Mouse (Mus musculus) kidney, adult 2 months (tissue): ENCODE data around the gene Cfap61.

Source experiments
- CTCF ChIP-seq: fragments of 200-500 bp; conservative IDR thresholded peaks from 2 replicates; pipeline ENCODE4 v1.5.1; 2011; ENCODE audit warnings: low read depth, mild to moderate bottlenecking, control low read depth, low read length, moderate library complexity, mixed read lengths; ENCODE audit not compliant: insufficient read depth, insufficient read length
- POLR2A ChIP-seq: fragments of 200-500 bp; IDR thresholded peaks from one replicate; pipeline ENCODE4 v1.6.1; 2011; ENCODE audit warnings: low read depth, low read length, control low read depth

DNA sequence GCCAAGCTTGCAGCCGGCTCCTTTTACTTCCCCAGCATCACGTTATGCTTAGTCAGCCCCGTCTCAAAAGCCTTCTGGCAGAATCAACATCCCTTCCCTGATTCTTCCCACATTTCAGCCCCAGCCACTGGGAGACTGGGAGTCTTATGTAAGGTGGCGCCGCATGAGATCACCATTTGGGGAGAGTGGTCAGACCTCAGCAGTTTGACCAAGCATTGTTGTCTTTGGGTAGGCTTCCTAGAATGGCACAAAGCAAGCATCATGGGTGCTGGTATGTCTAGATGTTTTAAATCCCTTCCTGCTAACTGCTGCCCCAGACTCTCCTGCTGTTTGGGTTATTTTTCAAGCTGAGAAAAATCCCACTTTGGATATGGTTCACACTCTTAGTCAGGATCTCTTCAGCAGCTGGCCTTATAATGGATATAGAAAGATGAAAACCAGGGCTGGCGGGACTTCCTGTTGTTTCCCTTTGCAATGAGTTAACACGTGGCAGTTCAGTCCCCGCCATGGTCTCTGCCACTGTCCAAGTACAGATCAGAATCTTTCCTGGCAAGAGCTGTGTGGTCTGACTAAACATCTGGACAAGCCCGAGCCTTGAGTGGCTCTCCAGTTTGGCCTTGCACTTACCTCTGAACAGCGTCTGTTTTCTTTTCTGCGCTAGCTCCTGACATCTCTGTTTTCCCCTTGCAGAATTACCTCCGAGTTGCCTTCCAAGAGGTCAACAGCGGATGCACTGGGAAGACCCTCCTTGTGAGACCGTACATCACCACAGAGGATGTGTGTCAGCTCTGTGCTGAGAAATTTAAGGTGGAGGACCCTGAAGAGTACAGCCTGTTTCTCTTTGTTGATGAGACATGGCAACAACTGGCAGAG lies 49.4 kb upstream of the Cfap61 start:
- TF ChIP-seq CTCF (no peak), POLR2A (no peak)
